Mouse (Mus musculus): ENCODE measurements around the gene Ubl4b. TPM values are rescaled to one million over a fixed set of nuclear protein-coding genes. Genes with fewer than 3 reads are reported as not detected.

Ubl4b gene
- polyA plus RNA-seq, 1 experiment from 2014 or later = not detected

DNA sequence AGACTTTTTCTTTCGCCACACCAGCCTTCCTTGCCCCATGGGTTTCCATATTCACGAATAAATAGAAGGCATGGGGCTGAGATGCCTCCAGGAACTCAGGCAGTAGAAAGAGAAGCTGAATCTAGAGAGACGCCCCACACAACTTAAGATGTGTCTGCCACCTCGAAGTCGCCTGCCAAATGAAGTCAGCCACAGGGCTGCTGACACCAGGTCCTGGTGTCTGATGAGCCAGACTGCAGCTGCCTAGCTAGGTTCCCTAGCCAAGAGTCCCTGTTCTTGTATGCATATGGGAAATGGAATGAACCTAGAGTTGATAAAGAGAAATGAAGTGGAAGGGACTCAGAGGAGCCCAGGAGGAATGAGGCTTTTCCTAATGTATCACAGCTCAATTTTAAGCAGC lies 9.6 kb downstream of the Ubl4b start:
- TF ChIP-seq EP300 (IDR thresholded peaks at IDR 0.05; ENCODE audit: low read depth) = no peak
- TF ChIP-seq CTCF (IDR thresholded peaks at IDR 0.05; ENCODE audit: low read depth) = no peak

DNA sequence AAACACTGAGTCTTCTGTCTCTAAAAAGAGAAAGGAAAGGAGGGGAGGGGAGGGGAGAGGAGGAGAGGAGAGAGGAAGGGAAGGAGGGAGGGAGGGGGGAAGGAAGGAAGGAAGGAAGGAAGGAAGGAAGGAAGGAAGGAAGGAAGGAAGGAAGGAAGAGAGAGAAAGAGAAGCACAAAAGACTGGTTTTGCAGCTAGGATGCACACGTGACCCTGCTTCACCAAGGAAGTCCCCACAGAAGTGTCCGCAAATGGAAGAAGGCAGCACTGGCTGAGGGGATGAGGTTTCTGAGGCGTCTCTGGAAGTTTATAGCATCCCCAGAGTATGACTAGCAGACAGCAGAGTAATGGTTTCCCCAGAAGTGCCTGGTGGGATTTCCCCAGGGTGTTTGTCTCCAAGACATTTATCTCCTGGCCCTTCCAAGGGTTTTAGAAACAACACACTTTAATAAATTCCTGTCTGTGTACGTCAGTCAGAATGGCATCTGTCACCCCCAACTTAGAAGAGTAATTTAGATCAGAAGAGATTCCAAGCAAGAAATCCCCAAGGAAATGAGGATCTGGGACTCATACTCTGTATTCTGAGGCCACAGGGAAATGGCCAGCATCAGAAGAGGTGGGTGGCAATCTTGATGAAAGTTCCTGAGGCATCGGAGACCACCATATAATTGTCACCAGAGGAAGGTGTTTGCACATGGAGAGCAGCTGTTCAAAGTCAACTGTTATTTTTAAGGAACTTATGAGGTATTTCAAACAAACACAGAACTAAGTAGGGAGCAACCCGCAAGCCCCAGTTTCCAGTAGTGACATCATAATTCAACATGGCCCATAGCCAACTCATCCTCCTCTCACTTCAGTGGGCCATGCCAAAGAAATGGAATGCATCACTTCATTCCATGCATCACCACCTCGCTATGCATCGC lies 11.5 kb downstream of the Ubl4b start:
- Histone ChIP-seq H3K36me3 (replicated peaks; ENCODE audit: insufficient read depth, low read length) (no peaks in the 10 kb centered on the region), H3K9me3 (ENCODE audit: low read length) (no peaks in the 10 kb centered on the region), H3K4me3 (ENCODE audit: low read depth, low read length) (no peak overlapping the region), H3K4me2 (ENCODE audit: low read depth, low read length) (no peak overlapping the region), H3K9ac (replicated peaks) (no peak overlapping the region), H3K27ac (ENCODE audit: low read depth) (no peak overlapping the region), H3K27me3 (ENCODE audit: insufficient read depth, low read length) (no peaks in the 10 kb centered on the region), H3K4me1 (ENCODE audit: insufficient read depth) (no peaks in the 10 kb centered on the region)
- ATAC-seq = no peak
- WGBS (ENCODE audit: insufficient replicate concordance) = 65% methylated on average over 8 of the region's 8 CpGs
- no peak for TF ChIP-seq EP300 (IDR thresholded peaks at IDR 0.05; ENCODE audit: low read depth)
- no peak for TF ChIP-seq CTCF (IDR thresholded peaks at IDR 0.05; ENCODE audit: low read depth)
- no peak for DNase-seq

More for the DNA sequence above, 9.6 kb downstream of the Ubl4b start:
- ATAC-seq (no peak), DNase-seq (no peak)
- Histone ChIP-seq H3K27me3 (ENCODE audit: insufficient read depth, low read length) (no peaks in the 10 kb centered on the region), H3K36me3 (replicated peaks; ENCODE audit: insufficient read depth, low read length) (no peaks in the 10 kb centered on the region), H3K4me2 (ENCODE audit: low read depth, low read length) (no peak overlapping the region), H3K4me1 (ENCODE audit: insufficient read depth) (no peaks in the 10 kb centered on the region), H3K27ac (ENCODE audit: low read depth) (no peak overlapping the region), H3K4me3 (ENCODE audit: low read depth, low read length) (no peak overlapping the region), H3K9me3 (ENCODE audit: low read length) (no peaks in the 10 kb centered on the region), H3K9ac (replicated peaks) (no peak overlapping the region)
- 59% methylated on average over 5 of the region's 5 CpGs for WGBS (ENCODE audit: insufficient replicate concordance)

DNA sequence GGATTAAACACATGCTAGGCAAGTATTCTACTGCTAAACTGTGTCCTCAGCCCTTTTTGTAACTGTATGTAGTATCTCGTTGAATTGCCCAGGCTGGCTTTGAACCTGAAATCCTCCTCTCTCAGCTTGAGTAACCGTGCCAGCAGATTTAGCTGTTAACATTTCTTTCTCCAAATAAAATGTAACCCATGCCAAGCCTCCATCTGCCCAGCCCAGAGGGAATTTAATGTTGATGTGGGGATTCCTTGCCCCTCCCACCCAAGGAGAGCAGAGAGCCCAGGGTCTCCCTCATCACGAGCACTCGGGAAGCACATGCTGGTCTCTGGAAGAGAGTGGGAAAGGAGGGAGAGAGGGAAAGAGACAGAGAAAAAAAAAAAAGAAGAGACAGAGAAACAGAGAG lies 12.3 kb downstream of the Ubl4b start:
- TF ChIP-seq CTCF (IDR thresholded peaks at IDR 0.05; ENCODE audit: low read depth) = no peak
- no peak for TF ChIP-seq EP300 (IDR thresholded peaks at IDR 0.05; ENCODE audit: low read depth)
- H3K9me3 ChIP-seq (ENCODE audit: low read length) = no peaks in the 10 kb centered on the region
- no peak overlapping the region for H3K4me3 ChIP-seq (ENCODE audit: low read depth, low read length)
- H3K4me1 ChIP-seq (ENCODE audit: insufficient read depth) = no peaks in the 10 kb centered on the region
- no peak overlapping the region for H3K9ac ChIP-seq (replicated peaks)
- DNase-seq = no peak
- H3K27ac ChIP-seq (ENCODE audit: low read depth) = no peak overlapping the region
- no peak overlapping the region for H3K4me2 ChIP-seq (ENCODE audit: low read depth, low read length)
- no peak for ATAC-seq
- H3K27me3 ChIP-seq (ENCODE audit: insufficient read depth, low read length) = 0 out of 2 replicates have a peak, but pooled peaks cover 2% of the 10 kb centered on the region
- 55% methylated on average over 4 of the region's 4 CpGs for WGBS (ENCODE audit: insufficient replicate concordance)
- no peaks in the 10 kb centered on the region for H3K36me3 ChIP-seq (replicated peaks; ENCODE audit: insufficient read depth, low read length)

DNA sequence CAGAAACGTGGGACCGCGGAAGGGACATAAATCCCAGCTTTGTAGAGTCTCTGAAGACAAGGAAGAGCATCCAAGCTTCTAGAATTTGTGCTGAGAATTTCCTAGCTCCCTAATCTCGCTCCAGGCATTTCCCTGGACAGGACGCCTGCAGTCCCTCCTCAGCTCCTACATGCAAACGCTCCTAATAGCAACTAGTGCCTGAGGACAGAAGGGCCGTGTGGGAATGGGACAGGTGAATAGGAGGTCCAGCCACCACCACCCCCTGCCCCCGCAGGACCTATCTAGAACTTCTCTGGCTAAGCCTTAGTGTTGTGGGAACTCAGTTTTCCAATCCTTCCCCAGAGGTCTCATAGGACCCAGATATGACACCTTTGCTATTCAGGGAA lies 17.4 kb downstream of the Ubl4b start:
- no peak overlapping the region for H3K4me3 ChIP-seq (ENCODE audit: low read depth, low read length)
- DNase-seq (no peak), ATAC-seq (no peak)
- H3K36me3 ChIP-seq (replicated peaks; ENCODE audit: insufficient read depth, low read length) = no peaks in the 10 kb centered on the region
- no peaks in the 10 kb centered on the region for H3K9me3 ChIP-seq (ENCODE audit: low read length)
- TF ChIP-seq CTCF (IDR thresholded peaks at IDR 0.05; ENCODE audit: low read depth) (no peak), EP300 (IDR thresholded peaks at IDR 0.05; ENCODE audit: low read depth) (no peak)
- H3K4me1 ChIP-seq (ENCODE audit: insufficient read depth) = no peaks in the 10 kb centered on the region
- WGBS (ENCODE audit: insufficient replicate concordance) = 34% methylated on average over 8 of the region's 8 CpGs
- H3K27me3 ChIP-seq (ENCODE audit: insufficient read depth, low read length) = 0 out of 2 replicates have a peak, but pooled peaks cover 2% of the 10 kb centered on the region
- H3K4me2 ChIP-seq (ENCODE audit: low read depth, low read length) = no peak overlapping the region
- H3K27ac ChIP-seq (ENCODE audit: low read depth) = no peak overlapping the region
- H3K9ac ChIP-seq (replicated peaks) = no peak overlapping the region

DNA sequence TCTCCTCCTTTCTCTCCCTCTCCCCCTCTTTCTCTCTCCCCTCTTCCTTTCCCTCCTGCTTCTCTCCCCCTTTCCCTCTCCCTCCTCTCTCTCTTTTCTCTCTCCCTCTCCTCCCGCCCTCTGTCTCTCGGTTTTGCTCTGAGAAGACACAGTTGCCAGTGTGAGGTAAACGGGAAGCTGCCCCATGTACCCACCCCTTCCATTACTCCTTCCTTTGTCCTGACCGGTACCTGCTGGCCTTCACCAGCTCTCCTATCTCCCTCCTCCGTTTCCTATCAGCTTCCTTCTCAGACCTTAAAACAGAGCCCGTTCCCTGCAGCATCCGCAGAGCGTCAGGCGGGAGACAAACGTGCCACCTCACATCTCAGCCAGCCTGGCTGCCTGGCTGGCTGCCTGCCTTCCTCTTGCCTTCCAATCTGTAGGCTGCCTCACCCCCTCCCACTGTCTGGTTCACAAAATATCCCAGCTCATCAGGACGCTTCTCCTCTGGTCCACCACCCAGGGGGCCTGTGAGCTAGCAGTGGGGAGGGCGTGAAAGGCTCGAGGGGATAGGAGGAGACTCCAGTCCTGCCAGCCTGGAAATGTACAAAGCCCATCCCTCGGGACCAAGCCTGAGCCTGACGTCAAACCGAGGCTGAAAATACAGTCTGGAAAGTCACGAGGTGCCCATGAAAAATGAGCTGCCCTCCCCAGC lies 17.9 kb downstream of the Ubl4b start:
- H3K9ac ChIP-seq (replicated peaks) = no peak overlapping the region
- no peak overlapping the region for H3K4me2 ChIP-seq (ENCODE audit: low read depth, low read length)
- H3K9me3 ChIP-seq (ENCODE audit: low read length) = no peaks in the 10 kb centered on the region
- no peaks in the 10 kb centered on the region for H3K36me3 ChIP-seq (replicated peaks; ENCODE audit: insufficient read depth, low read length)
- H3K27me3 ChIP-seq (ENCODE audit: insufficient read depth, low read length) = 0 out of 2 replicates have a peak, but pooled peaks cover 2% of the 10 kb centered on the region
- no peak for DNase-seq
- H3K4me3 ChIP-seq (ENCODE audit: low read depth, low read length) = no peak overlapping the region
- no peak for ATAC-seq
- no peak overlapping the region for H3K27ac ChIP-seq (ENCODE audit: low read depth)
- H3K4me1 ChIP-seq (ENCODE audit: insufficient read depth) = no peaks in the 10 kb centered on the region
- WGBS (ENCODE audit: insufficient replicate concordance) = 8% methylated on average over 17 of the region's 17 CpGs
- TF ChIP-seq CTCF (IDR thresholded peaks at IDR 0.05; ENCODE audit: low read depth) (no peak), EP300 (IDR thresholded peaks at IDR 0.05; ENCODE audit: low read depth) (no peak)

DNA sequence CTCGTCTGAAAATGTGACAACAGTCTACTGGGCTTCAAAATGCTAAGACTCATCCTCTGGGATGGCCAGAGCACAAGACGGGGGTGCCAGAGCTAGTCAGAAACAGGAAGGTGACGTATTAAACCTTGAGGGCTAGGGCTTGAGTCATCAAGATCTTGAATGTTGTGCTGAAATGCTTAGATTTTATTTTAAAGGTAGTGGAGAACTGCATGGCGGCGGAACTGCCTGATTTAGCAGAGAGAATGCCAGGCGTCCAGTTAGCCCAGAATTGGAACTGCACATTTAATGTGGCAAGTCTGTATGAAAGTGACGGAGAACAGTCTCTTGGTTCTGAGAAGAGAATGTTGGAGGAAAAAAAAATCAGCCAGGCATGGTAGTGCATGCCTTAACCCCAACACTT lies 19.9 kb downstream of the Ubl4b start:
- ATAC-seq = no peak
- Histone ChIP-seq H3K9me3 (ENCODE audit: low read length) (no peaks in the 10 kb centered on the region), H3K27ac (ENCODE audit: low read depth) (no peak overlapping the region), H3K4me2 (ENCODE audit: low read depth, low read length) (no peak overlapping the region), H3K9ac (replicated peaks) (no peak overlapping the region), H3K4me1 (ENCODE audit: insufficient read depth) (no peaks in the 10 kb centered on the region), H3K27me3 (ENCODE audit: insufficient read depth, low read length) (0 out of 2 replicates have a peak, but pooled peaks cover 2% of the 10 kb centered on the region), H3K4me3 (ENCODE audit: low read depth, low read length) (no peak overlapping the region), H3K36me3 (replicated peaks; ENCODE audit: insufficient read depth, low read length) (no peaks in the 10 kb centered on the region)
- no peak for DNase-seq
- WGBS (ENCODE audit: insufficient replicate concordance) = 66% methylated on average over 7 of the region's 7 CpGs
- TF ChIP-seq CTCF (IDR thresholded peaks at IDR 0.05; ENCODE audit: low read depth) = no peak
- no peak for TF ChIP-seq EP300 (IDR thresholded peaks at IDR 0.05; ENCODE audit: low read depth)

All from liver, postnatal 0 days (tissue).